Mouse (Mus musculus) midbrain, embryonic 11.5 days (tissue): ENCODE data around the gene A530064D06Rik. TPM values are rescaled to one million over a fixed set of nuclear protein-coding genes. Genes with fewer than 3 reads are reported as not detected.

Experiments used
- ATAC-seq: fragments of 200-750 bp; cut with Nextera tagmentation; 2 replicates; pipeline ENCODE4 v1.8.0; 2017; ENCODE audit warnings: moderate TSS enrichment, moderate library complexity; ENCODE audit not compliant: low FRiP score
- DNase-seq: peaks from one replicate; pipeline ENCODE4 v3.0.0; 2015; ENCODE audit warnings: low spot score; ENCODE audit errors: missing footprints
- H3K27ac ChIP-seq: fragments of 300-500 bp; sonication (generic); 2 replicates; pipeline ENCODE4 v1.5.1; 2014; ENCODE audit warnings: low read depth, low read length
- H3K27me3 ChIP-seq: fragments of 300-500 bp; sonication (generic); 2 replicates; pipeline ENCODE4 v1.6.1; 2014; ENCODE audit warnings: mild to moderate bottlenecking, low read length, moderate library complexity, mixed read lengths; ENCODE audit not compliant: control insufficient read depth, insufficient read depth
- H3K36me3 ChIP-seq: fragments of 300-500 bp; sonication (generic); 2 replicates; pipeline ENCODE4 v1.6.1; 2014; ENCODE audit warnings: mild to moderate bottlenecking, low read length, moderate library complexity, mixed read lengths; ENCODE audit not compliant: control insufficient read depth, insufficient read depth
- H3K4me1 ChIP-seq: fragments of 300-500 bp; sonication (generic); 2 replicates; pipeline ENCODE4 v1.6.1; 2014; ENCODE audit warnings: low read length; ENCODE audit not compliant: control insufficient read depth, insufficient read depth
- H3K4me2 ChIP-seq: fragments of 300-500 bp; sonication (generic); 2 replicates; pipeline ENCODE4 v1.6.1; 2014; ENCODE audit warnings: mild to moderate bottlenecking, moderate library complexity
- H3K4me3 ChIP-seq: fragments of 300-500 bp; sonication (generic); 2 replicates; pipeline ENCODE4 v1.5.1; 2014; ENCODE audit warnings: low read depth, low read length
- H3K9ac ChIP-seq: fragments of 300-500 bp; sonication (generic); 2 replicates; pipeline ENCODE4 v1.6.1; 2014; ENCODE audit warnings: low read length
- H3K9me3 ChIP-seq: fragments of 300-500 bp; sonication (generic); 2 replicates; pipeline ENCODE4 v1.6.1; 2016; ENCODE audit warnings: low read length; ENCODE audit not compliant: control insufficient read depth
- WGBS: fragments of 180-500 bp; shearing (Covaris S2); extraction: QIAGEN DNeasy Blood & Tissue Kit; methylation state at CpG from one replicate; pipeline ENCODE4 v1.1.7; 2014; 5-methylcytosine and 5-hydroxymethylcytosine counted together
- polyA plus RNA-seq: library from polyadenylated mRNA; unstranded; fragments of >200 nt; fragmentation: Nextera tagmentation; extraction: Ambion mirVana; gene quantifications from 2 replicates; pipeline ENCODE4 v1.2.1, GENCODE M21; 2014

The A530064D06Rik gene
- polyA plus RNA-seq, 1 experiment from 2014 or later, result not detected

GRCm38 (mm10) chr17:48132810-48133209 is 34.3 kb downstream of the A530064D06Rik start:
- DNase-seq, result no peak
- no peaks in the 10 kb centered on the region for H3K27me3 ChIP-seq
- WGBS, result 96% methylated on average over 2 of the region's 2 CpGs

GRCm38 (mm10) chr17:48120456-48120855 is 46.6 kb downstream of the A530064D06Rik start:
- Histone ChIP-seq H3K9me3 (no peaks in the 10 kb centered on the region), H3K27me3 (no peaks in the 10 kb centered on the region), H3K4me2 (no peak overlapping the region), H3K4me3 (no peak overlapping the region), H3K4me1 (no peaks in the 10 kb centered on the region; the same call in 1 of the 2 replicates), H3K9ac (no peak overlapping the region), H3K36me3 (no peaks in the 10 kb centered on the region), H3K27ac (no peak overlapping the region)
- ATAC-seq (no peak), DNase-seq (no peak)
- 92% methylated on average over 20 of the region's 20 CpGs for WGBS

More at GRCm38 (mm10) chr17:48132810-48133209, 34.3 kb downstream of the A530064D06Rik start:
- H3K4me3 ChIP-seq, result no peak overlapping the region
- H3K4me2 ChIP-seq, result no peak overlapping the region
- H3K9ac ChIP-seq, result no peak overlapping the region
- no peak overlapping the region for H3K27ac ChIP-seq
- no peaks in the 10 kb centered on the region for H3K4me1 ChIP-seq
- H3K36me3 ChIP-seq, result no peaks in the 10 kb centered on the region
- no peak for ATAC-seq
- no peaks in the 10 kb centered on the region for H3K9me3 ChIP-seq

- no peaks in the 10 kb centered on the region; the same call in 1 of the 2 replicates for H3K4me1 ChIP-seq
- no peak overlapping the region for H3K4me3 ChIP-seq
- no peak overlapping the region for H3K4me2 ChIP-seq
- 23% methylated on average over 3 of the region's 3 CpGs for WGBS
- H3K27me3 ChIP-seq, result no peaks in the 10 kb centered on the region
- no peaks in the 10 kb centered on the region for H3K9me3 ChIP-seq
- no peaks in the 10 kb centered on the region for H3K36me3 ChIP-seq
- H3K9ac ChIP-seq, result no peak overlapping the region
- ATAC-seq (peak; percentile 48; the same call in 1 of the 2 replicates), DNase-seq (peak; percentile 99)
- no peak overlapping the region for H3K27ac ChIP-seq
Measured at GRCm38 (mm10) chr17:48119656-48120055, 47.4 kb downstream of the A530064D06Rik start.

- Histone ChIP-seq H3K9me3 (peaks cover 2% of the 10 kb centered on the region; the same call in 1 of the 2 replicates), H3K27ac (no peak overlapping the region), H3K9ac (no peak overlapping the region), H3K4me3 (no peak overlapping the region), H3K4me2 (no peak overlapping the region), H3K27me3 (no peaks in the 10 kb centered on the region), H3K4me1 (no peaks in the 10 kb centered on the region; the same call in 1 of the 2 replicates), H3K36me3 (no peaks in the 10 kb centered on the region)
- DNase-seq (peak; percentile 44), ATAC-seq (no peak)
- WGBS, result 60% methylated on average over 1 of the region's 1 CpGs
Measured at GRCm38 (mm10) chr17:48118570-48118969, 48.5 kb downstream of the A530064D06Rik start.

- Histone ChIP-seq H3K9ac (no peak overlapping the region), H3K4me3 (no peak overlapping the region), H3K27ac (no peak overlapping the region), H3K4me2 (no peak overlapping the region), H3K4me1 (no peaks in the 10 kb centered on the region), H3K27me3 (no peaks in the 10 kb centered on the region), H3K9me3 (peaks cover 2% of the 10 kb centered on the region; the same call in 1 of the 2 replicates), H3K36me3 (no peaks in the 10 kb centered on the region)
- DNase-seq (peak; percentile 89), ATAC-seq (no peak)
- 50% methylated on average over 8 of the region's 8 CpGs for WGBS
Measured at GRCm38 (mm10) chr17:48110547-48111287, 56.4 kb downstream of the A530064D06Rik start.

- no peaks in the 10 kb centered on the region for H3K27me3 ChIP-seq
- no peaks in the 10 kb centered on the region for H3K36me3 ChIP-seq
- ATAC-seq (no peak), DNase-seq (no peak)
- no peak overlapping the region for H3K9ac ChIP-seq
- no peak overlapping the region for H3K4me3 ChIP-seq
- H3K4me1 ChIP-seq, result no peaks in the 10 kb centered on the region
- no peaks in the 10 kb centered on the region for H3K9me3 ChIP-seq
- no peak overlapping the region for H3K27ac ChIP-seq
- WGBS, result 73% methylated on average over 3 of the region's 3 CpGs
- H3K4me2 ChIP-seq, result no peak overlapping the region
Measured at GRCm38 (mm10) chr17:48108520-48108919, 58.6 kb downstream of the A530064D06Rik start.

GRCm38 (mm10) chr17:48107862-48108261 is 59.2 kb downstream of the A530064D06Rik start:
- no peaks in the 10 kb centered on the region for H3K36me3 ChIP-seq
- H3K4me1 ChIP-seq, result no peaks in the 10 kb centered on the region
- H3K9ac ChIP-seq, result no peak overlapping the region
- DNase-seq (no peak), ATAC-seq (no peak)
- H3K9me3 ChIP-seq, result no peaks in the 10 kb centered on the region
- H3K27ac ChIP-seq, result no peak overlapping the region
- WGBS, result 46% methylated on average over 6 of the region's 6 CpGs
- no peak overlapping the region for H3K4me2 ChIP-seq
- H3K4me3 ChIP-seq, result no peak overlapping the region
- no peaks in the 10 kb centered on the region for H3K27me3 ChIP-seq

- no peak overlapping the region for H3K27ac ChIP-seq
- ATAC-seq (no peak), DNase-seq (no peak)
- no peak overlapping the region for H3K4me3 ChIP-seq
- no peak overlapping the region for H3K9ac ChIP-seq
- H3K4me2 ChIP-seq, result no peak overlapping the region
- no peaks in the 10 kb centered on the region for H3K27me3 ChIP-seq
- no peaks in the 10 kb centered on the region for H3K4me1 ChIP-seq
- H3K9me3 ChIP-seq, result no peaks in the 10 kb centered on the region
- 55% methylated on average over 4 of the region's 4 CpGs for WGBS
- no peaks in the 10 kb centered on the region for H3K36me3 ChIP-seq
Measured at GRCm38 (mm10) chr17:48107333-48107732, 59.7 kb downstream of the A530064D06Rik start.
